Comparison of ENCODE assay signal across 8 mouse cellular contexts in the genomic region with DNA sequence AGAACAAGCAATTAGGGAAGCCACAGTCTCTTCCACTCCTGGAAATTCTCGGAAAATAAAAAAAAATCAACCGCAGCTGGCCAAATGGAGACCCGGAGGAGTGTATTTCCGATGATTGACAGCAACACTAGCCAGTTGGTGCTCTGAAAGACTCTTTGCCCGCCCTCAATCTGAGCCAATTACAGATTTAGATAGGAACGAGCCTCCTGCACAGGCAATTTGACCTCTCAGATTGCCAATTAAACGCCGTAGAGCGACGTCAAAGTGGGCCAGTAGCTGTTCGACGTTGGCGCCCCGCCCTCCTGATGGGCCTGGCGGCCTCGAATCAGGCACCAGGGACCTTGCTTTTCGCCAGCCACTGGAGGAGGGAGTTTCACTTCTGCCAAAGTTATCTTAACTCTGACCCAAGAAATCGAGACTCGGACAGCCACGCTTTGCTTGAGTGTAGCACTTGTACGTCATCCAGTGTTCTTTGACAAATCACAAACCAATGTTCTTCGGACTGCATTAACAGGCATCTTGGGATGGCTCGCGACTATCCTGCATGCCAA. TPM values are rescaled to one million over a fixed set of nuclear protein-coding genes. Genes with fewer than 3 reads are reported as not detected.
DNase-seq lines count a peak whose midpoint lies in the region; ATAC-seq and TF ChIP-seq lines count a peak whose summit lies in the region.

TSS of gene Ppm1k (minus strand) at position 83 of the 551 bp plus-strand sequence.

- H3K4me3 ChIP-seq in hindbrain, embryonic 10.5 days = peak within 1 kb of the TSS; percentile 75
- H3K4me3 ChIP-seq in lung, postnatal 0 days (ENCODE audit: low read depth, low read length) = peak within 1 kb of the TSS; percentile 63

- peaks cover 12% of the 10 kb centered on the region for H3K4me1 ChIP-seq in hindbrain, embryonic 10.5 days (replicated peaks)
- no peaks in the 10 kb centered on the region for H3K4me1 ChIP-seq in lung, postnatal 0 days (ENCODE audit: insufficient read depth, low read depth, low read length)

- peak; percentile 53 for TF ChIP-seq EP300 in lung, postnatal 0 days (IDR thresholded peaks at IDR 0.05)

- no peaks in the 10 kb centered on the region for H3K9me3 ChIP-seq in hindbrain, embryonic 10.5 days
- H3K9me3 ChIP-seq in lung, postnatal 0 days (ENCODE audit: low read length) = no peaks in the 10 kb centered on the region

- peak within 1 kb of the TSS; percentile 39 for H3K9ac ChIP-seq in lung, postnatal 0 days (replicated peaks; ENCODE audit: low read depth)

- peak; percentile 98 for DNase-seq in MN1 (ENCODE audit: low spot score)
- DNase-seq in cerebellum, adult 9-10 months = peak; percentile 99
- peak; percentile 97 for DNase-seq in hindbrain, embryonic 10.5 days (ENCODE audit: low spot score)
- DNase-seq in layer of hippocampus, adult 9-11 months = peak; percentile 99
- DNase-seq in lung, postnatal 0 days (ENCODE audit: low spot score) = peak; percentile 100
- DNase-seq in ovary, postnatal 14 days (ENCODE audit: low spot score) = peak; percentile 97
- DNase-seq in thymus, postnatal 14 days = peak; percentile 95

- WGBS in hindbrain, embryonic 10.5 days = under 1% methylated on average over 24 of the region's 24 CpGs
- WGBS in lung, postnatal 0 days = under 1% methylated on average over 24 of the region's 24 CpGs

- no peak for TF ChIP-seq CTCF in lung, postnatal 0 days (IDR thresholded peaks at IDR 0.05)

- no peaks in the 10 kb centered on the region for H3K27me3 ChIP-seq in hindbrain, embryonic 10.5 days (ENCODE audit: insufficient read depth, poor library complexity, severe bottlenecking)
- no peaks in the 10 kb centered on the region for H3K27me3 ChIP-seq in lung, postnatal 0 days (replicated peaks; ENCODE audit: insufficient read depth, low read length)

- H3K4me2 ChIP-seq in lung, postnatal 0 days (replicated peaks; ENCODE audit: low read depth, low read length) = peak within 1 kb of the TSS; percentile 88

- H3K27ac ChIP-seq in hindbrain, embryonic 10.5 days = peak within 1 kb of the TSS; percentile 84
- H3K27ac ChIP-seq in lung, postnatal 0 days (ENCODE audit: low read length) = peak within 1 kb of the TSS; percentile 89

- H3K36me3 ChIP-seq in hindbrain, embryonic 10.5 days = no peaks in the 10 kb centered on the region
- no peaks in the 10 kb centered on the region for H3K36me3 ChIP-seq in lung, postnatal 0 days (ENCODE audit: insufficient read depth, low read length)

- ATAC-seq in frontal cortex, adult (ENCODE audit: low TSS enrichment) = peak; percentile 90
- peak; percentile 99 for ATAC-seq in lung, postnatal 0 days

RNA-seq across cellular contexts. Expression of gene Ppm1k, which starts in this region (rescaled TPM):
- polyA plus RNA-seq in hindbrain, embryonic 10.5 days (2016; fragmentation: Nextera tagmentation; extraction: Ambion mirVana) = 3.2 and 4.3 TPM in 2 replicates
- polyA plus RNA-seq in lung, postnatal 0 days (2015; fragmentation: Nextera tagmentation; extraction: Ambion mirVana) = 5.5 and 6.6 TPM in 2 replicates

Comparison
In these comparisons a context has a peak if more than half of its experiments do, and no peak if none do; other contexts are left out.
1. Peak in every context shown above with its lines: DNase-seq, ATAC-seq, H3K4me3 ChIP-seq and H3K27ac ChIP-seq.